Mouse (Mus musculus): ENCODE data around the gene Sox13. TPM values are rescaled to one million over a fixed set of nuclear protein-coding genes. Genes with fewer than 3 reads are reported as not detected.

The Sox13 gene
- total RNA-seq, 1 experiment from 2014 or later, result 1.9 TPM

Other genes with a start within 250 kb of the Sox13 start
- not detected in 2 replicates for gene Golt1a, start 114.6 kb downstream of the Sox13 start, total RNA-seq (2017)
- not detected in 2 replicates for gene Kiss1, start 102.5 kb downstream of the Sox13 start, total RNA-seq (2017)
- gene Ren1, start 73.9 kb downstream of the Sox13 start, total RNA-seq (2017), result not detected in 2 replicates
- not detected in 2 replicates for gene Etnk2, start 60.8 kb downstream of the Sox13 start, total RNA-seq (2017)
- 249 and 459 TPM in 2 replicates for gene Snrpe, start 185.9 kb upstream of the Sox13 start, total RNA-seq (2017)
- 19.5 and 28.8 TPM in 2 replicates for gene Zbed6, start 236.5 kb upstream of the Sox13 start, total RNA-seq (2017)
- 10.0 and 12.3 TPM in 2 replicates for gene Gm38394, start 236.9 kb upstream of the Sox13 start, total RNA-seq (2017)

All from hematopoietic stem cell, adult 5-6 weeks (primary cell).